Mouse (Mus musculus): ENCODE results near the gene Bicdl1. TPM values are rescaled to one million over a fixed set of nuclear protein-coding genes. Genes with fewer than 3 reads are reported as not detected.
A peak's percentile ranks its signal among the peaks of the same experiment; 100 is the strongest.

Gene Bicdl1
- polyA plus RNA-seq, 1 experiment from 2014 or later: 13.7 TPM

GRCm38 (mm10) chr5:115635536-115635935 lies 95.9 kb downstream of the Bicdl1 start:
- no peak for ATAC-seq (ENCODE audit: low read depth)
- 72% methylated on average over 6 of the region's 6 CpGs for WGBS
- no peak overlapping the region for H3K27ac ChIP-seq (replicated peaks; ENCODE audit: low read depth, low read length)

GRCm38 (mm10) chr5:115634046-115634445 lies 97.4 kb downstream of the Bicdl1 start:
- H3K9me3 ChIP-seq (ENCODE audit: control insufficient read depth, low read length): no peaks in the 10 kb centered on the region
- no peaks in the 10 kb centered on the region for H3K27me3 ChIP-seq (replicated peaks; ENCODE audit: control insufficient read depth, insufficient read depth, low read length)
- H3K4me3 ChIP-seq (ENCODE audit: low read depth, low read length): no peak overlapping the region
- no peak for ATAC-seq (ENCODE audit: low read depth)
- peaks cover 15% of the 10 kb centered on the region for H3K36me3 ChIP-seq (ENCODE audit: control insufficient read depth, insufficient read depth, low read length)
- peaks cover 20% of the 10 kb centered on the region for H3K4me1 ChIP-seq (ENCODE audit: control insufficient read depth, insufficient read depth, low read length)
- H3K4me2 ChIP-seq (ENCODE audit: low read depth, low read length): no peak overlapping the region
- DNase-seq (ENCODE audit: low spot score): no peak
- no peak overlapping the region for H3K27ac ChIP-seq (replicated peaks; ENCODE audit: low read depth, low read length)
- peak overlapping the region; percentile 41; the same call in 1 of the 2 replicates for H3K9ac ChIP-seq (ENCODE audit: low read depth, low read length)
- 89% methylated on average over 8 of the region's 8 CpGs for WGBS

More at GRCm38 (mm10) chr5:115635536-115635935, 95.9 kb downstream of the Bicdl1 start:
- DNase-seq (ENCODE audit: low spot score): no peak
- H3K27me3 ChIP-seq (replicated peaks; ENCODE audit: control insufficient read depth, insufficient read depth, low read length): no peaks in the 10 kb centered on the region
- H3K36me3 ChIP-seq (ENCODE audit: control insufficient read depth, insufficient read depth, low read length): peaks cover 30% of the 10 kb centered on the region
- peaks cover 17% of the 10 kb centered on the region for H3K4me1 ChIP-seq (ENCODE audit: control insufficient read depth, insufficient read depth, low read length)
- H3K4me3 ChIP-seq (ENCODE audit: low read depth, low read length): no peak overlapping the region
- no peak overlapping the region for H3K9ac ChIP-seq (ENCODE audit: low read depth, low read length)
- no peaks in the 10 kb centered on the region for H3K9me3 ChIP-seq (ENCODE audit: control insufficient read depth, low read length)
- H3K4me2 ChIP-seq (ENCODE audit: low read depth, low read length): no peak overlapping the region

GRCm38 (mm10) chr5:115633060-115633459 lies 98.4 kb downstream of the Bicdl1 start:
- H3K4me3 ChIP-seq (ENCODE audit: low read depth, low read length): peak overlapping the region; percentile 80
- H3K27ac ChIP-seq (replicated peaks; ENCODE audit: low read depth, low read length): peak overlapping the region; percentile 90; the same call in 1 of the 2 replicates
- ATAC-seq (ENCODE audit: low read depth) (no peak), DNase-seq (ENCODE audit: low spot score) (no peak)
- 49% methylated on average over 4 of the region's 4 CpGs for WGBS
- H3K4me2 ChIP-seq (ENCODE audit: low read depth, low read length): peak overlapping the region; percentile 76
- H3K9me3 ChIP-seq (ENCODE audit: control insufficient read depth, low read length): no peaks in the 10 kb centered on the region
- peaks cover 20% of the 10 kb centered on the region for H3K4me1 ChIP-seq (ENCODE audit: control insufficient read depth, insufficient read depth, low read length)
- no peaks in the 10 kb centered on the region for H3K27me3 ChIP-seq (replicated peaks; ENCODE audit: control insufficient read depth, insufficient read depth, low read length)
- peak overlapping the region; percentile 90 for H3K9ac ChIP-seq (ENCODE audit: low read depth, low read length)
- 0 out of 2 replicates have a peak, but pooled peaks cover 6% of the 10 kb centered on the region for H3K36me3 ChIP-seq (ENCODE audit: control insufficient read depth, insufficient read depth, low read length)

GRCm38 (mm10) chr5:115632358-115632714 lies 99.1 kb downstream of the Bicdl1 start:
- peak overlapping the region; percentile 90 for H3K9ac ChIP-seq (ENCODE audit: low read depth, low read length)
- H3K9me3 ChIP-seq (ENCODE audit: control insufficient read depth, low read length): no peaks in the 10 kb centered on the region
- H3K36me3 ChIP-seq (ENCODE audit: control insufficient read depth, insufficient read depth, low read length): 0 out of 2 replicates have a peak, but pooled peaks cover under 1% of the 10 kb centered on the region
- H3K4me1 ChIP-seq (ENCODE audit: control insufficient read depth, insufficient read depth, low read length): peaks cover 20% of the 10 kb centered on the region
- WGBS: 2% methylated on average over 27 of the region's 30 CpGs
- H3K4me2 ChIP-seq (ENCODE audit: low read depth, low read length): peak overlapping the region; percentile 76
- DNase-seq (ENCODE audit: low spot score): no peak
- H3K27ac ChIP-seq (replicated peaks; ENCODE audit: low read depth, low read length): peak overlapping the region; percentile 90
- H3K27me3 ChIP-seq (replicated peaks; ENCODE audit: control insufficient read depth, insufficient read depth, low read length): no peaks in the 10 kb centered on the region
- no peak for ATAC-seq (ENCODE audit: low read depth)
- peak overlapping the region; percentile 80 for H3K4me3 ChIP-seq (ENCODE audit: low read depth, low read length)

- peak; percentile 94 for DNase-seq (ENCODE audit: low spot score)
- 1% methylated on average over 30 of the region's 125 CpGs for WGBS
- H3K27ac ChIP-seq (replicated peaks; ENCODE audit: low read depth, low read length): peak within 1 kb of the TSS; percentile 90
- no peaks in the 10 kb centered on the region for H3K27me3 ChIP-seq (replicated peaks; ENCODE audit: control insufficient read depth, insufficient read depth, low read length)
- H3K4me2 ChIP-seq (ENCODE audit: low read depth, low read length): peak within 1 kb of the TSS; percentile 76
- H3K9ac ChIP-seq (ENCODE audit: low read depth, low read length): peak within 1 kb of the TSS; percentile 90
- H3K4me3 ChIP-seq (ENCODE audit: low read depth, low read length): peak within 1 kb of the TSS; percentile 80
- peak; percentile 90 for ATAC-seq (ENCODE audit: low read depth)
- no peaks in the 10 kb centered on the region for H3K9me3 ChIP-seq (ENCODE audit: control insufficient read depth, low read length)
- peaks cover 20% of the 10 kb centered on the region for H3K4me1 ChIP-seq (ENCODE audit: control insufficient read depth, insufficient read depth, low read length)
- no peaks in the 10 kb centered on the region for H3K36me3 ChIP-seq (ENCODE audit: control insufficient read depth, insufficient read depth, low read length)
Measured at GRCm38 (mm10) chr5:115631505-115632357, 99.7 kb downstream of the Bicdl1 start, which contains the start of gene Rab35. Gene Rab35, plus strand, starts transcription at chr5:115631908.

GRCm38 (mm10) chr5:115630291-115630690 lies 101.1 kb downstream of the Bicdl1 start:
- WGBS: 33% methylated on average over 5 of the region's 5 CpGs
- H3K27ac ChIP-seq (replicated peaks; ENCODE audit: low read depth, low read length): no peak overlapping the region
- no peaks in the 10 kb centered on the region for H3K36me3 ChIP-seq (ENCODE audit: control insufficient read depth, insufficient read depth, low read length)
- H3K4me3 ChIP-seq (ENCODE audit: low read depth, low read length): no peak overlapping the region
- H3K9ac ChIP-seq (ENCODE audit: low read depth, low read length): no peak overlapping the region
- peaks cover 20% of the 10 kb centered on the region for H3K4me1 ChIP-seq (ENCODE audit: control insufficient read depth, insufficient read depth, low read length)
- no peak for DNase-seq (ENCODE audit: low spot score)
- H3K4me2 ChIP-seq (ENCODE audit: low read depth, low read length): peak overlapping the region; percentile 71; the same call in 1 of the 2 replicates
- no peaks in the 10 kb centered on the region for H3K27me3 ChIP-seq (replicated peaks; ENCODE audit: control insufficient read depth, insufficient read depth, low read length)
- ATAC-seq (ENCODE audit: low read depth): no peak
- H3K9me3 ChIP-seq (ENCODE audit: control insufficient read depth, low read length): no peaks in the 10 kb centered on the region

GRCm38 (mm10) chr5:115629672-115630071 lies 101.7 kb downstream of the Bicdl1 start:
- no peak overlapping the region for H3K4me3 ChIP-seq (ENCODE audit: low read depth, low read length)
- H3K9ac ChIP-seq (ENCODE audit: low read depth, low read length): no peak overlapping the region
- 95% methylated on average over 4 of the region's 4 CpGs for WGBS
- H3K4me1 ChIP-seq (ENCODE audit: control insufficient read depth, insufficient read depth, low read length): peaks cover 20% of the 10 kb centered on the region
- no peaks in the 10 kb centered on the region for H3K27me3 ChIP-seq (replicated peaks; ENCODE audit: control insufficient read depth, insufficient read depth, low read length)
- ATAC-seq (ENCODE audit: low read depth) (no peak), DNase-seq (ENCODE audit: low spot score) (no peak)
- H3K27ac ChIP-seq (replicated peaks; ENCODE audit: low read depth, low read length): no peak overlapping the region
- no peaks in the 10 kb centered on the region for H3K9me3 ChIP-seq (ENCODE audit: control insufficient read depth, low read length)
- H3K36me3 ChIP-seq (ENCODE audit: control insufficient read depth, insufficient read depth, low read length): no peaks in the 10 kb centered on the region
- H3K4me2 ChIP-seq (ENCODE audit: low read depth, low read length): no peak overlapping the region

GRCm38 (mm10) chr5:115628083-115628482 lies 103.3 kb downstream of the Bicdl1 start:
- no peak overlapping the region for H3K4me2 ChIP-seq (ENCODE audit: low read depth, low read length)
- no peak overlapping the region for H3K9ac ChIP-seq (ENCODE audit: low read depth, low read length)
- no peaks in the 10 kb centered on the region for H3K9me3 ChIP-seq (ENCODE audit: control insufficient read depth, low read length)
- H3K4me3 ChIP-seq (ENCODE audit: low read depth, low read length): no peak overlapping the region
- H3K27me3 ChIP-seq (replicated peaks; ENCODE audit: control insufficient read depth, insufficient read depth, low read length): no peaks in the 10 kb centered on the region
- H3K4me1 ChIP-seq (ENCODE audit: control insufficient read depth, insufficient read depth, low read length): peaks cover 15% of the 10 kb centered on the region
- no peak for ATAC-seq (ENCODE audit: low read depth)
- 75% methylated on average over 8 of the region's 8 CpGs for WGBS
- DNase-seq (ENCODE audit: low spot score): no peak
- H3K36me3 ChIP-seq (ENCODE audit: control insufficient read depth, insufficient read depth, low read length): peaks cover 5% of the 10 kb centered on the region; the same call in 1 of the 2 replicates
- H3K27ac ChIP-seq (replicated peaks; ENCODE audit: low read depth, low read length): no peak overlapping the region
